Mouse (Mus musculus): ENCODE data around the gene Spef1. TPM values are rescaled to one million over a fixed set of nuclear protein-coding genes. Genes with fewer than 3 reads are reported as not detected.
A peak's percentile ranks its signal among the peaks of the same experiment; 100 is the strongest.

Spef1 gene
- polyA plus RNA-seq, 1 experiment from 2014 or later = 12.2 TPM

DNA sequence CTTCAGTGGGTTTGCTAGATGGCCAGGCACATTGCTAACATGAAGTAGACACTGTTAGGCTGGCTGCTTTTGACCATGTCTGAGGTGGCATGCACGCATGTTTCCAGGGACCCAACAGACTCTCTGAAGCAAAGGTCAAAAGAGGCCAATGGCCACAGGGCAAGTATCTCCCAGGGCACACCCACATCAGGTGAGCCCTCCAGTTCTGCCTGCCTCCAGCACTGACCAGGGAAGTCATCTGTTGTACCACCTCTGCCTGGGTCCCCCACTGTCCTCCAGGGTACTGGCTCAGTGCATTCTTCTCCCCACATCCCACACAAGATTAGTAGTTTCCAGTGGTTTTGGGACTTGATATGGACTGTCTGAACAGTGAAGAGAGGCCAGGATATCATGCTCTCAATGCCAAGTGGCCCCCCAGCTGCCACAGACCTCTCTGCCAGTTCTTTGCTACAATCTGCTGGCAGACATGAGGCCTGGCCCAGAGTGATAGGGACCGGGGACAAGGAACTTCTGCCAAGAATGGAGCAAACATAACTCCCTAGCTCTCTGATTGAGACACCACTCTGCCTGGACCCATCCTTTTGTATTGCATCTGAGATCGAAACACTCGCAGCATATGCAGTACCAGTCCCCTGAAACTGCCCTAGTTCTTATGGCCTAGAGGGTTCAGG, 22.2 kb upstream of the Spef1 start:
- Histone ChIP-seq H3K9ac (replicated peaks; ENCODE audit: low read depth) (no peak overlapping the region), H3K4me1 (ENCODE audit: insufficient read depth, low read depth, low read length) (peaks cover 22% of the 10 kb centered on the region; the same call in 1 of the 2 replicates), H3K27ac (ENCODE audit: low read length) (peak overlapping the region; percentile 98), H3K27me3 (replicated peaks; ENCODE audit: insufficient read depth, low read length) (no peaks in the 10 kb centered on the region), H3K4me2 (replicated peaks; ENCODE audit: low read depth, low read length) (peak overlapping the region; percentile 68; the same call in 1 of the 2 replicates), H3K9me3 (ENCODE audit: low read length) (no peaks in the 10 kb centered on the region), H3K36me3 (ENCODE audit: insufficient read depth, low read length) (no peaks in the 10 kb centered on the region), H3K4me3 (ENCODE audit: low read depth, low read length) (peak overlapping the region; percentile 49; the same call in 1 of the 2 replicates)
- DNase-seq (ENCODE audit: low spot score) (peak; percentile 41), ATAC-seq (no peak)
- no peak for TF ChIP-seq EP300 (IDR thresholded peaks at IDR 0.05)
- TF ChIP-seq CTCF (IDR thresholded peaks at IDR 0.05) = no peak
- WGBS = 74% methylated on average over 4 of the region's 4 CpGs

DNA sequence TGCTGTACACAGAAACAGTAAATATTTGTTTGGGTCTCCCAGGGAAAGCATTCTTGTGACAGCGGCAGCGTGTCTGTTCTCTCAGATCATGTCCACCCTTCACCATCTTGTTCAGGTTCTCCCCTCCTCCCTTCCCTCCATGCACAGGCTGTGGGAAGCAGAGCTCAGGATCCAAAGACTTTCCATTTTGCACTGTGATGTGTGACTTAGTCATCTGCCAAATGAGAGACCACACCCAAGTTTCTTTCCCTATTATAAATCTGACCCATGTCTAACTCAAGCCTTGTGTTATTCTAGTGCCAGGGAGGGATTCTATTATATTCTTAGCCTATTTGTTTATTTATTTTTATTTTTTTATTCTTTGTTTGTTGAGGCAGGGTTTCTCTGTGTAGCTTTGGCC, 21.3 kb upstream of the Spef1 start:
- Histone ChIP-seq H3K4me1 (ENCODE audit: insufficient read depth, low read depth, low read length) (peaks cover 22% of the 10 kb centered on the region; the same call in 1 of the 2 replicates), H3K36me3 (ENCODE audit: insufficient read depth, low read length) (no peaks in the 10 kb centered on the region), H3K4me3 (ENCODE audit: low read depth, low read length) (no peak overlapping the region), H3K9ac (replicated peaks; ENCODE audit: low read depth) (no peak overlapping the region), H3K27ac (ENCODE audit: low read length) (no peak overlapping the region), H3K27me3 (replicated peaks; ENCODE audit: insufficient read depth, low read length) (no peaks in the 10 kb centered on the region), H3K4me2 (replicated peaks; ENCODE audit: low read depth, low read length) (no peak overlapping the region), H3K9me3 (ENCODE audit: low read length) (no peaks in the 10 kb centered on the region)
- TF ChIP-seq CTCF (IDR thresholded peaks at IDR 0.05) = no peak
- no peak for TF ChIP-seq EP300 (IDR thresholded peaks at IDR 0.05)
- 76% methylated on average over 2 of the region's 2 CpGs for WGBS
- ATAC-seq (no peak), DNase-seq (ENCODE audit: low spot score) (no peak)

DNA sequence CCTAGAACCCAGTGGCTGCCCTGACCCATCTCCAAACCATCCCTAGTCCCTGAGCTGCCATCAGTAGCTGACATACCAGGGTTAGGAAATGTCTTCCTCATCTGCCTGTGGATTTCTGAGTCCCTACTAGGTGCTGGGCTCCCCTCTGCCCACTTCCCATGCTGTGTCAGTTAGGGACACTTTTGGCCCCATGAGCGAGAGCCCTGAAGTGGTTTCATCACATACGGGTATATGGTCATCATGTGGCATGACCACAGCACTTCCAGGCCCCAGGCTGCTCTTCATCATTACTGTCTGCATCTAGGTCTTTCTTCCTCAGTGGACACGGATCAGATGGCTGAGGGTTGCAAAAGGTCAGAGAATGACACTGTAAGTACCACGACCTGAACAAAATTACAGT, 19.7 kb upstream of the Spef1 start, which contains the start of gene Ap5s1:
Ap5s1 (plus strand) TSS at position 301 of the 400 bp plus-strand sequence.
- peaks cover 22% of the 10 kb centered on the region; the same call in 1 of the 2 replicates for H3K4me1 ChIP-seq (ENCODE audit: insufficient read depth, low read depth, low read length)
- ATAC-seq (no peak), DNase-seq (ENCODE audit: low spot score) (no peak)
- no peaks in the 10 kb centered on the region for H3K36me3 ChIP-seq (ENCODE audit: insufficient read depth, low read length)
- no peaks in the 10 kb centered on the region for H3K27me3 ChIP-seq (replicated peaks; ENCODE audit: insufficient read depth, low read length)
- no peak within 1 kb of the TSS for H3K27ac ChIP-seq (ENCODE audit: low read length)
- WGBS = 68% methylated on average over 4 of the region's 4 CpGs
- no peaks in the 10 kb centered on the region for H3K9me3 ChIP-seq (ENCODE audit: low read length)
- TF ChIP-seq EP300 (IDR thresholded peaks at IDR 0.05) (no peak), CTCF (IDR thresholded peaks at IDR 0.05) (no peak)
- H3K4me3 ChIP-seq (ENCODE audit: low read depth, low read length) = no peak within 1 kb of the TSS
- H3K9ac ChIP-seq (replicated peaks; ENCODE audit: low read depth) = no peak within 1 kb of the TSS
- H3K4me2 ChIP-seq (replicated peaks; ENCODE audit: low read depth, low read length) = no peak within 1 kb of the TSS

DNA sequence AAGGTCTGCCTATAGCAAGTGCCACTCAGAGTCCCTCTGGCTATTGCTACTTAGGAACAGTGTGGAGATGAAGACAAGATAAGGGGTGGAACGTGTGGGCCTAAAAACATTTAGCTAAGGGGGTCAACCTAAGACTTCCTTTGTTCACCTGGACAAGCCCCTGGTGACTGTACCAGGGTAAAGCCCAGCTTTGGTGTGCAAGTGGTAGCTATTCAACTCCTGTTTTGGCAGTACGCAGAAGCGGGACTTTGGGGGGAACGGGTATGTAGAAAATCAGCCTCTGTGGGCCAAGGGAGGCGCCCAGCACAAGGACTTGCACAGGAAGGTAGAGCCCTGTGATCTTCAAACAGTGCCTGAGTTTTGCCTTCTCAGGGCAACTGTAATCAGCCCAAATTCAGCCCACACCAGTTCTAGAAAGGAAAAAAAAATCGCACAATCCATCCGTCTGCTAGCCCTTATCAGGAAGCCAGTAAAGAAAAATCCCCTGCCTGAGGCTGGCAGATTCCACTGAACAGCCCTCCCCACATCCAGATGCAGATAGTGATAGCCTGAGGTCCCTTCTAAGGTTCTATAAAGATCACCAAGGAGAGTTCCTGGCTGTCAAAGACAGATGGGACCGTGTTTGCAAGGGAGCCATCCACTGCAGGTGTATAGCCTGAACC, 18.6 kb upstream of the Spef1 start:
- Histone ChIP-seq H3K4me3 (ENCODE audit: low read depth, low read length) (no peak overlapping the region), H3K4me1 (ENCODE audit: insufficient read depth, low read depth, low read length) (peaks cover 18% of the 10 kb centered on the region; the same call in 1 of the 2 replicates), H3K9me3 (ENCODE audit: low read length) (no peaks in the 10 kb centered on the region), H3K36me3 (ENCODE audit: insufficient read depth, low read length) (no peaks in the 10 kb centered on the region), H3K4me2 (replicated peaks; ENCODE audit: low read depth, low read length) (no peak overlapping the region), H3K9ac (replicated peaks; ENCODE audit: low read depth) (no peak overlapping the region), H3K27me3 (replicated peaks; ENCODE audit: insufficient read depth, low read length) (no peaks in the 10 kb centered on the region), H3K27ac (ENCODE audit: low read length) (peak overlapping the region; percentile 93; the same call in 1 of the 2 replicates)
- DNase-seq (ENCODE audit: low spot score) = no peak
- no peak for ATAC-seq
- TF ChIP-seq EP300 (IDR thresholded peaks at IDR 0.05) = no peak
- TF ChIP-seq CTCF (IDR thresholded peaks at IDR 0.05) = no peak
- WGBS = 77% methylated on average over 8 of the region's 8 CpGs

DNA sequence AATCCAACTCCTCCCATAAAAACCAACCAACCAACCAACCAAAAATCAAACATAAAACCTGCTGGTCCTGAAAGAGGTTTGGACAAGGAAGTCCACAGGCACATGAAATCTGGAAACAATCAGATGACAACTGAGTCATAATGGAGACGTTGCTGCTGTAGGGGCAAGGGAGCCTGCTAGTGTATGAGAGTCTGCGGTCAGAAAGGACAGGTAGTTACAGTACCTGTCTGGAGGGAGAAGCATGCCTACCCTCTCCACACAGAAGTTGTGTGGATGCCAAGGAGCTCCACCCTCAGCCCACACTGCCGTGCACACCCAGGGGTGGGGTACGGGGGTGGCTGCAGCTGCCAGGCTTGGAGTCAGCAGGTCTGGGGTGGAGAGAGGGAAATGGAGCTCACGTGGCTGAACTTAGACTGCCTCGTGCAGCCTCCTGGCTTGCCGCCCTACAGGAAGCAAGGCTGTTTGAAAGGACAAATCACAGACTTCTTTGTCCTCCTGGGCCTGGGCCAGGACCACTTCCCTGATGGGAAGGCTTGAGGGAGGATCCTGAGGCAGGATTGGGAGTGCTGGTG, 17.4 kb upstream of the Spef1 start:
- H3K9me3 ChIP-seq (ENCODE audit: low read length) = no peaks in the 10 kb centered on the region
- peak overlapping the region; percentile 93 for H3K27ac ChIP-seq (ENCODE audit: low read length)
- no peak overlapping the region for H3K9ac ChIP-seq (replicated peaks; ENCODE audit: low read depth)
- TF ChIP-seq CTCF (IDR thresholded peaks at IDR 0.05) = no peak; the same call in 1 of the 2 replicates
- TF ChIP-seq EP300 (IDR thresholded peaks at IDR 0.05) = peak; percentile 93; the same call in 1 of the 2 replicates
- H3K36me3 ChIP-seq (ENCODE audit: insufficient read depth, low read length) = no peaks in the 10 kb centered on the region
- peak; percentile 98 for DNase-seq (ENCODE audit: low spot score)
- H3K27me3 ChIP-seq (replicated peaks; ENCODE audit: insufficient read depth, low read length) = no peaks in the 10 kb centered on the region
- peak overlapping the region; percentile 29 for H3K4me2 ChIP-seq (replicated peaks; ENCODE audit: low read depth, low read length)
- peaks cover 15% of the 10 kb centered on the region; the same call in 1 of the 2 replicates for H3K4me1 ChIP-seq (ENCODE audit: insufficient read depth, low read depth, low read length)
- ATAC-seq = peak; percentile 96
- WGBS = 8% methylated on average over 7 of the region's 7 CpGs
- H3K4me3 ChIP-seq (ENCODE audit: low read depth, low read length) = no peak overlapping the region

DNA sequence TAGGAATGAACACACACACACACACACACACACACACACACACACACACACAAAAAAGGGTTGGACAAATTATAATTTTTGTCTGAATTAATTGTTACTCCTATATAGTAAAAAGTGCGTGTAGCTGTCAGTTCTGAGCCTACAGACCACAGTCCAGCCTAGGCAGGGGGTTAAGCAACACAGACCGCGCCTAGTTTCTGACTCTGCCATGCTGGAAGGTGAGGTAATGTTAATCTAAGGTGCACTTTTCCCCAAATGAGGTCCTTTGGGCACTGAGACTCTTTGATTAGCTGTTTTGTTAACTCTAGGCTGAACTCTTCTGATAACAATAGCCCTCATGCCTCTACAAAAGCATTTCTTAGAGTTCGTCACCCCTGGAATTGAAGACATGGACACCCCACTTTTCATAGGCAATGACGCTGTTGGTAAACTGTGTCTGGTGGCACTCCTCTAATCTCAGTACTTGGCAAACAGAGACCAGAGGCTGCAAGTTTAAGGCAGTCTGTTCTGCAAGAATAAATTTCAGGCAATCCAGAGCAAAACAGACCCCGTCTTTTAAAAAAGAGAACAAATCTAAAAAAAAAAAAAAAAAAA, 16.8 kb upstream of the Spef1 start:
- peak overlapping the region; percentile 93 for H3K27ac ChIP-seq (ENCODE audit: low read length)
- ATAC-seq (peak; percentile 29), DNase-seq (ENCODE audit: low spot score) (peak; percentile 82)
- TF ChIP-seq CTCF (IDR thresholded peaks at IDR 0.05) (no peak), EP300 (IDR thresholded peaks at IDR 0.05) (no peak; the same call in 1 of the 2 replicates)
- no peaks in the 10 kb centered on the region for H3K9me3 ChIP-seq (ENCODE audit: low read length)
- no peak overlapping the region for H3K4me2 ChIP-seq (replicated peaks; ENCODE audit: low read depth, low read length)
- no peaks in the 10 kb centered on the region for H3K27me3 ChIP-seq (replicated peaks; ENCODE audit: insufficient read depth, low read length)
- no peak overlapping the region for H3K9ac ChIP-seq (replicated peaks; ENCODE audit: low read depth)
- H3K4me1 ChIP-seq (ENCODE audit: insufficient read depth, low read depth, low read length) = peaks cover 13% of the 10 kb centered on the region; the same call in 1 of the 2 replicates
- no peaks in the 10 kb centered on the region for H3K36me3 ChIP-seq (ENCODE audit: insufficient read depth, low read length)
- 50% methylated on average over 6 of the region's 6 CpGs for WGBS
- no peak overlapping the region for H3K4me3 ChIP-seq (ENCODE audit: low read depth, low read length)

Data from lung, postnatal 0 days (tissue).